Mouse (Mus musculus): ENCODE results near the gene Fam217b.

GRCm38 (mm10) chr2:178437311-178437710 is 23.0 kb downstream of the Fam217b start:
- TF ChIP-seq CTCF (IDR thresholded peaks at IDR 0.05; ENCODE audit: borderline replicate concordance, insufficient read depth, low read depth, low read length) (no peak), POLR2A (IDR thresholded peaks at IDR 0.05; ENCODE audit: borderline replicate concordance, insufficient read depth, low read length) (no peak)
